Mouse (Mus musculus) liver, adult 2 months (tissue): ENCODE measurements at regions not wholly inside any gene's neighbourhood (a gene's known extent, or its start where the extent isn't known, plus 50 kb on each side); places are given as distances from the start of the nearest gene placed in this dataset.

ENCODE experiments used
- DNase-seq: peaks from one replicate; pipeline ENCODE4 v3.0.0-alpha.2; 2011; ENCODE audit warnings: low read depth, low spot score; ENCODE audit errors: extremely low read depth
- H3K27ac ChIP-seq: fragments of 200-500 bp; replicated peaks from 2 replicates; pipeline ENCODE4 v1.5.1; 2012; ENCODE audit warnings: low read depth, mild to moderate bottlenecking, control low read depth, inconsistent platforms, low read length; ENCODE audit not compliant: insufficient read depth
- H3K27me3 ChIP-seq: fragments of 200-500 bp; 2 replicates; pipeline ENCODE4 v1.6.1; 2012; ENCODE audit warnings: mild to moderate bottlenecking, moderate library complexity, low read length, inconsistent platforms; ENCODE audit not compliant: control insufficient read depth, insufficient read depth
- H3K36me3 ChIP-seq: fragments of 200-500 bp; 2 replicates; pipeline ENCODE4 v1.6.1; 2012; ENCODE audit warnings: low read length, inconsistent platforms; ENCODE audit not compliant: control insufficient read depth, insufficient read depth
- H3K4me1 ChIP-seq: fragments of 200-500 bp; 2 replicates; pipeline ENCODE4 v1.6.1; 2011; ENCODE audit warnings: low read length; ENCODE audit not compliant: control insufficient read depth, insufficient read depth
- H3K4me3 ChIP-seq: fragments of 200-500 bp; 2 replicates; pipeline ENCODE4 v1.5.1; 2011; ENCODE audit warnings: low read depth, mild to moderate bottlenecking, control low read depth, low read length, moderate library complexity; ENCODE audit not compliant: insufficient read depth
- H3K79me2 ChIP-seq: fragments of 200-500 bp; 2 replicates; pipeline ENCODE4 v1.6.1; 2012; ENCODE audit warnings: inconsistent platforms, mild to moderate bottlenecking, low read length, moderate library complexity; ENCODE audit not compliant: control insufficient read depth, insufficient read depth
- H3K9ac ChIP-seq: fragments of 200-500 bp; 2 replicates; pipeline ENCODE4 v1.6.1; 2012; ENCODE audit warnings: low read depth, mild to moderate bottlenecking, control low read depth, inconsistent platforms, low read length
- CTCF ChIP-seq: fragments of 200-500 bp; IDR thresholded peaks from 2 replicates; pipeline ENCODE4 v1.5.1; 2011; ENCODE audit warnings: low read depth, low read length, control low read depth
- POLR2A ChIP-seq: fragments of 200-500 bp; IDR thresholded peaks from 2 replicates; pipeline ENCODE4 v1.6.1; 2011; ENCODE audit warnings: low read length, control low read depth; ENCODE audit not compliant: insufficient read depth; ENCODE audit errors: extremely low read depth
- WGBS: fragments of 180-500 bp; shearing (Covaris S2); methylation state at CpG from one replicate; pipeline ENCODE4 v1.1.7; 2018; 5-methylcytosine and 5-hydroxymethylcytosine counted together

DNA sequence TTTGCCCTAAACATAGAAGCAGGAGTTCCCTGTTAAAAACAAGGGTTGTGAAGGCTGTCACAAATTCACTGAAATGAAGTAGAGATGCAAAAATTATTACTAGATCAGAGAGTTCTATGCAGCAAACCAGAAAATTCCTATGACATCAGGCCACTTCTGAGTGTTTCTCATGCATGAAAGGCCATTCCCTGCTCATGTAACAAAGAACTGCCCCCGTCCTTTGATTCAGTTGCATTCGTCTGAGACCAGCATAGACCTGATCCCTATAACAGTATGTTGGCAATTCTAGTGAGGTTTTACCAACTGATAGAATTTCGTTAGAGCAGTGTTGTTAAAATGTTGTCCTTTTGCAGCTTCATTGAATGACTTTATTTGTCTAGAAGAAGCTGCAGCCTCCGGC is 207.1 kb downstream of the Csl start:
- Histone ChIP-seq H3K27me3 (no peaks in the 10 kb centered on the region), H3K4me3 (no peak overlapping the region), H3K36me3 (no peaks in the 10 kb centered on the region), H3K9ac (no peak overlapping the region), H3K27ac (no peak overlapping the region), H3K79me2 (no peaks in the 10 kb centered on the region), H3K4me1 (peaks cover 15% of the 10 kb centered on the region)
- peak; percentile 32 for DNase-seq
- WGBS, result 72% methylated on average over 4 of the region's 4 CpGs
- TF ChIP-seq CTCF, result no peak
- TF ChIP-seq POLR2A, result no peak

DNA sequence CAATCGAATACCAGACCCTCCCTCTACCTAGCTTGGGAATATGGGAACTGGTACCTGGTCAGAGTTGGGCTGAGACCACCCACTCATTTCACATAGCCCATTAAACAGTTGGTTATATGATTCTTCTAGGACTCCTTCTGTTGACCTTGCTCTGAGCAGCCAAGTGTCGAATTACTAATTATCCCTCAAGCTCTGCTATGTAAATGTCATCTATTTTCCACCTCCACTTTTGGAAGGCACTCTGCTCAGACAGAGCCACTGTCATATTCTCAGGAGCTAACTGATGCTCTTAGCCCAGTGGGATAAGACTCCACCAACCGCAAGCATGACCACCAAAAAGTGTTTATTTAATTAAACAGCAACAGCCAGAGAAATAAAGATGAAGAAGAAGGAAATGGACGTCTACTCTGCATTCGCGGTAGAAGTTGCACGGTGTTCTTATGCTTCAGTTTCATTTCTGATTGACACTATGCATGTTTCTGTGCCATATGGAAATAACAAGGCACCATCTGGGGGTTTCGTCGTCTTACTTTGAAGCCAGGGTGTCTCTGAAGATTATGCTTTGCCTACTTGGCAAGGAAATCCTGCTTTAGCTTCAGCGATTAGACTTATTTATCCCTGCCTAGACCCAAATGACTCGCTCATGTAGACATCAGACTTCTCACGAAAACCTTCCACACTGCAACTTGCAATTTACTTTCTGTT is 206.5 kb downstream of the Csl start:
- H3K4me3 ChIP-seq, result no peak overlapping the region
- no peaks in the 10 kb centered on the region for H3K36me3 ChIP-seq
- no peaks in the 10 kb centered on the region for H3K79me2 ChIP-seq
- H3K27ac ChIP-seq, result no peak overlapping the region
- TF ChIP-seq POLR2A (no peak), CTCF (no peak)
- H3K4me1 ChIP-seq, result peaks cover 15% of the 10 kb centered on the region
- DNase-seq, result no peak
- no peak overlapping the region for H3K9ac ChIP-seq
- H3K27me3 ChIP-seq, result no peaks in the 10 kb centered on the region
- WGBS, result 93% methylated on average over 12 of the region's 12 CpGs

DNA sequence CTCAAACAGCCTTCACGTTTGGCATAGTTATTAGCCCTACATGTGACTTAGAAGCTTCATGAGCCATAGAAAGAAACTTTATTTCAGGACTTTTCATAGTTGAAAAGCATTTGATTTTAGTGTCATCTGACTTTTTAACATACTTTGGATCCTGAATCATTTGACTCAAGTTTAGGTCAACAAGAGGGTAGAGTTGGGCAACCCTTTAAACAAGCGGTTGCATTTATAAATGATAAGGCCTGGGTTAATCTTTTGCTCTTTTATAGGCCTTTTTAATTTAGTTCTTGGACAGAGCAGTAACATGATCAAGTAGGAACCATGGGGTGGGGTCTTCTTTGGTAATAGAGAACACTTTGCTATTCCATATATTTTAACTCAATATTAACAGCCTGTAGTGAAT is 204.4 kb downstream of the Csl start:
- Histone ChIP-seq H3K4me1 (peaks cover 15% of the 10 kb centered on the region), H3K79me2 (no peaks in the 10 kb centered on the region), H3K36me3 (no peaks in the 10 kb centered on the region), H3K9ac (no peak overlapping the region), H3K4me3 (no peak overlapping the region), H3K27ac (no peak overlapping the region; the same call in 1 of the 2 replicates), H3K27me3 (no peaks in the 10 kb centered on the region)
- 26% methylated on average over 2 of the region's 2 CpGs for WGBS
- DNase-seq, result peak; percentile 94
- no peak for TF ChIP-seq POLR2A
- TF ChIP-seq CTCF, result no peak

DNA sequence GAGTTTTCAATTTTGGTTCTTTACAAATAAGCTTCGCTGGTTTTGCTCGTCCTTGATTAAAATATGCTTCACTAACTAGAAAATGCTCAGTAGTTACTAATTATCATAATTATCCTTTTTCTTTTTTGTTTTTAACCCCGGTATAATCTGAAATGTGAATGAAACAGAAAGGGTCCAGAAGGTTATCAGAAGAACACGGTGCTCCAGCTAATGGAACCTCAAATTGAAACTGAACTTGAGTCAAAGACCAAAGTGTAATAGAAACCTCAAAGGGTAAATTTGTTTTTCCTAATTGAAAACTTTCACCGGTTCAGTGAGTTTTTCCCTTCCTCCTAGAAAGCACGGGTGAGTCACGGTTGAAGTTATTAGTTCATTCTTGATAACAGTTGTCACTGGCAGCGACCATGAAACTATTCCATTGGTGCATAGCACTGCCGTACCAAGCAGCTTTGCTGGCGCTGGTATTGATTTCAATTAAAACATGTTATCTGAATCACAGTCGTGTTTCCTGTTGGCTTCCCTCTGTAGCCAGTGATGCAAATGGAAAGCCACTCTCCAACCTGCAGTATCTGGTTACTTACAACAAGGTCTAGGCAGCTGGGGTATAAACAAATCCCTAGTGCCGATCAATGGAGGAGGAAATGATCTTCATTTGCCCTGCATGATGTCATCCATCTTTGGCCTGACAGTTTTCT is 203.7 kb downstream of the Csl start:
- 20% methylated on average over 12 of the region's 12 CpGs for WGBS
- Histone ChIP-seq H3K36me3 (no peaks in the 10 kb centered on the region), H3K4me3 (no peak overlapping the region), H3K9ac (0 out of 2 replicates have a peak overlapping the region, but pooled peaks have one; percentile 23), H3K27ac (peak overlapping the region; percentile 95), H3K27me3 (no peaks in the 10 kb centered on the region), H3K4me1 (peaks cover 15% of the 10 kb centered on the region), H3K79me2 (no peaks in the 10 kb centered on the region)
- TF ChIP-seq CTCF (no peak), POLR2A (no peak)
- DNase-seq, result peak; percentile 99

DNA sequence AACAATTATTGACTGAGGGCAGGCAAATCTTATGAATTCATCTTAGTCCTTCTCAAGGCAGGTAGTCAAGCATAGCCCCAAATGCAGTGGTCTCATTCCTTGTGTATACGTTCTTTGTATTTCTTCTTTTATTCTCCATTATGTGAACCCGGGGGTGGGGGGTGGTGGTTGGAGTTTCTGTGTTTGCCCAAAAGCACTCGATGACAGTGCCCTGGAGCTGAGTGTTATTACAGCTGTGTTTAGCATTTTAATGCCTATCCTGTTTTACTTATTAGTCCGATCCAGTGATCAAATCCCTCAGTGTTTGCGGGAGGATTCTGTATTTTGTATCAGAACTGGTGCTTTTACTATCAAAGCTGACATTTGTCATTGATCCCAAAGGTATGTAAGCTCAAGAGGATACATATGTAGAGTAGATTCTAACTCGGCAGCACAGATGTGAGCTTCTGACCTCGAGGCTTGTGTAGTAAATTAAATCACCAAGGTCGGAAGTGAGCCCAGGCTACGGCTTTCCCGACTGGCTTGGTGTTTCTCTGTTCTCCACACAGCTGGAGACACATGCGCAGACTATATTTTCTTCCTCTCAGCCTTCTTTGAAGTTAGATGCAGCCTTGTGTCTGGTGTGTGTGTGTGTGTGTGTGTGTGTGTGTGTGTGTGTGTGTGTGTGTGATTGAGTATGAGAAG is 203.0 kb downstream of the Csl start:
- Histone ChIP-seq H3K27ac (peak overlapping the region; percentile 95), H3K79me2 (no peaks in the 10 kb centered on the region), H3K4me1 (peaks cover 15% of the 10 kb centered on the region), H3K4me3 (no peak overlapping the region), H3K27me3 (no peaks in the 10 kb centered on the region), H3K36me3 (no peaks in the 10 kb centered on the region), H3K9ac (no peak overlapping the region)
- TF ChIP-seq CTCF (no peak), POLR2A (no peak)
- WGBS, result 85% methylated on average over 11 of the region's 11 CpGs
- no peak for DNase-seq

DNA sequence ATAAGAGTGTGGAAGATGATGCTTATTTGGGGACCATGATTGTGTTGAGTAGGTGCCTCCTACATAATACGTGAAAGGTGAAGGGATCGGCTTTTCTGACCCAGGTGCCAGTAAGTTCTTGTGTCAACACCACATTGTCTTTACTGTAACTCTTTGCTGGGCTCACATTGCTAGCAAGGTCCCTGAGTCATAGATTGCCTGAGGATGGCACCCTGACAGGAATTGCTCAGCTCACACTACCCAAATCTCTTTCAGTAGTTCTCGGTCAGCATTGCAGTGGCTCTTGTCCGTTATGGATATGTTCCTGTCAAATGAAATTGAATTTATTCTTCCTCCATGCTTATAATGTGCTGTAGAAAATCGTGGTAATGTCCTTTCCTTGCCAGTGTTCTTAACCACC is 200.8 kb downstream of the Csl start:
- no peak for TF ChIP-seq CTCF
- TF ChIP-seq POLR2A, result no peak
- peaks cover 15% of the 10 kb centered on the region for H3K4me1 ChIP-seq
- H3K36me3 ChIP-seq, result no peaks in the 10 kb centered on the region
- no peak overlapping the region for H3K4me3 ChIP-seq
- 90% methylated on average over 5 of the region's 5 CpGs for WGBS
- no peak for DNase-seq
- no peak overlapping the region for H3K9ac ChIP-seq
- no peaks in the 10 kb centered on the region for H3K27me3 ChIP-seq
- no peaks in the 10 kb centered on the region for H3K79me2 ChIP-seq
- no peak overlapping the region for H3K27ac ChIP-seq
